Mouse (Mus musculus): Measurements from ENCODE around the gene Rab8b.
"Not testable (repeated sequence)": the region's sequence is repeated elsewhere in the genome, so short reads cannot be mapped to it uniquely, and the experiment has no call there.

Rab8b gene

DNA sequence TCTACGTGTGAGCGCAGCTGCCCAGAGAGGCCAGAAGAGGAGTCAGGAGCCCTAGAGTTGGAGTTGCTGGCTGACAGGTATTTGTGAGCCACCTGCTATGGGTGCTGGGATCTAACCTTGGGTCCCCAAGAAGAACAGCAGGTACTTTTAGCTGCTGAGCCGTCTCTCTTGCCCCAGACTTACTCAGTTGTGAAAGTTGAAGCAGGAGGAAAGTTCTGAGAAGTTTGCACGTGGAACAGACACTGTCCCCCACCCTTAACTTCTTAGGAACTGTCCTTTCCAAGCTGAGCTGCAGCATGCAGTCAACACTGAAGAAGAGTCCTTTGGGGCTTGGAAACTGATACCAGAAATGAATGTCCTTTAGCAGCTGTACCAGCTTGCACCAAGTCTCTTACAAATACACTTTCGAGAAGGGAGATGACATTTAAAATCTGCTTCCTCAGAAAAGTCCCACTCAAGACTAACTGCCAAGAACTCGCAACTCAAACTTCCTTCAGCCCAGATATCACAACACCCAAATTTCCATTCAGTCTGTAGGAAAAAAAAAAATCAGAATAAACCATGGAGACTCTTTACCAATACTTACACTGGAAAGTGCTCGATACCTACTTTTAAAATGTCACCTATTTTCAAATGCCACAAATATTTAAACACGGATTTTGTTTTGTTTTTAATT lies 2.1 kb downstream of the Rab8b start:
- DNase-seq: no peak

DNA sequence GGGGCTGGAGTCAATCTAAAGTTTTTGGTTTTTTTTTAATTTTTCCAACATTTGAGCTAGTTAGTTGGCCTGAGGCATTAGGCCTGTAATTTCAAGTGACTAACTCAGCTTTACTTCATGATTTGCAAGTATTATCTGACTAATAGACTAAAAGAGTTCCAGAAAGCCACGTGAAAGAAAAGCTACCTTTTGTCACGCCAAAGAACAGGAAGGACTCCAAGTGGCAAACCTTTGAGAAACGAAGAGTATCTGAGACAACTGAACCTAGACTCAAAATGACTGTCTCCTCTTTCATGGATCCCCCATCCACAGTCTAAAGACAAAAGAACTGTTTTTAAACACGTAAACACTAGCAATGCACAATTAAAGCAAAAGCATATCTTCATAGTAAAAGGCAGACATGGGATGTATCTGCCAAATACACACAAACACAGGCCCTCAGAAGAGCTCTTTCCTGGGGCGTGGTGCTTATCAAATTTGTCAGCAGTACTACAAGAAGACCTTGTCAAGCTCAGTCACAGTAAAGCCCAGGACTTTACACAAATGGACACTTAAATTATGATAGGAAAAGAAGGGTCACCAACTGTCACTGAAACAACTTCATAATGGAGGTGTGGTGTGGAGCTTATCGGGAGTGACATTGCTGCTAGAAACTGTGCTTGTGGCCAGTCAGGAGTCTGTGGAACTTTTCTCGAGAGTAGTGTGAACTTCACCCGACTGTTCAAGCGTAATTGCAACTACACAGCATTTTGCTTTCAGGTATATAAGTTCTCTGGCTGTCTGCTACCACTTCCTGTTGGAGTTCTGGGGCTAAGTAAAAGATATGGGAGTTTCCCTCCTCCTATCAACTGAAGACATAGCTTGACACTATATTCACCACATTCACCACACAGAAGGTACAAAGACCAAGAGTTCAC lies 3.4 kb downstream of the Rab8b start:
- DNase-seq: no peak

DNA sequence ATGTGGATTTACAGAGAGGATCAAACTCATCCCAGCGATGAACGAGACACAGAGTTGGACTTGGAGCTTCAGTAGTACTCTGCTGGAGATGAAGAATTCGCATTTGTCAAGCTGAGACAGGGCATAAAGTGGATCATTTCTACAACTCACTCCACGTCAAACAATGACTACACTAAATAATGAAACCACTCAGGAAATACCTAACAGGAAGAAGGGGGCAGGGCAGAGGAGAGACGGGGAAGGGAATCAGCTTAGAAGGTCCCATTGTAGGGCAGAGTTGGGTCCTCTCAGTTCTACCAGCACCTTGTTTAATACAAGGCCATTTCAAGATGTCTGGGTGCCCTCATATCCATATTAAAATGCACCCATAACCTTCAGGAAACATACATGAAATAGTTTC lies 4.1 kb downstream of the Rab8b start:
- DNase-seq: peak; percentile 37

DNA sequence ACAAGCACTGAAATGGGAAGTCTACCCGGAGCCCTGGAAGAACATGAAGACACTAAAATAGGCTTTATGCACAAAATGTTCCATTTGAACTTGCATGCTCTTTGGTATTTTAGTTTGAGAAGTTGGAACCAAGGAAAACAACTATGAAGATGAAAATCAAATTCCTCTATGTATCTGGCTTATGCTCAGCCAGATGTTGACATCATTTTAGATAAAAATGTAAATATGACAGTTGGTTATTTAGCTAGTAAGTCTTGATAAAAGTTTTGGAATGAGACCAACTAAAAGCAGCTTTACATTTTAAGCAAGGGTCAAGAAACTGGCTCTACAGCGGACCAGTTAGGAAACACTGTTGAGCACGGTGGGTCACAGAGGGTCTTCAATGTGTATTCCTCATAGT lies 4.9 kb downstream of the Rab8b start:
- no peak for DNase-seq

DNA sequence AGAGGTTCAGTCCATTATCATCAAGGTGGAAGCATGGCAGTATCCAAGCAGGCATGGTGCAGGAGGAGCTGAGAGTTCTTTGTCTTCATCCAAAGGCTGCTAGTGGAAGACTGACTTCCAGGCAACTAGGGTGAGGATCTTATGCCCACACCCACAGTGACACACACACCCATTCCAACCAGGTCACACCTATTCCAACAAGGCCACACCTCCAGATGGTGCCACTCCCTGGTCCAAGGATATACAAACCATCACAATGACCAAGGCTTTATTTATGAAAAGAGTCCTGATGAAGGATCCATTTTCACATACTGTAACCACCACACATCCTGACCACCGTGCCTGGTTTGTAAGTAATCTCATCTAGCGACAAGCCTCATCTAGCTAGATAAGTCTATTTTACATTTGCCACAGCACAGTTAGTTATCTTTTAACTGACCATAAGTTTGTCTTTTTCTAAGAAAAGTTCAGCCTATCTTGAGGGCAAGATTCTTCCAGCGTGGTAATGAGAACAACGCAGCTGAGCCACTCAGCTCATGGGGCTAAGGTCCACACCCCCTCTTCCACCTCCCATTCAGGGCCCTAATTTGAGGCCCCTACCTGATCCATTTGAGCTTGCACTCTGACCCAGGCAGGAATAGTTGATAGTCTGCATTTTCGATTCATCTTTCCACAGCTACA lies 6.1 kb downstream of the Rab8b start:
- DNase-seq: not testable (repeated sequence)

DNA sequence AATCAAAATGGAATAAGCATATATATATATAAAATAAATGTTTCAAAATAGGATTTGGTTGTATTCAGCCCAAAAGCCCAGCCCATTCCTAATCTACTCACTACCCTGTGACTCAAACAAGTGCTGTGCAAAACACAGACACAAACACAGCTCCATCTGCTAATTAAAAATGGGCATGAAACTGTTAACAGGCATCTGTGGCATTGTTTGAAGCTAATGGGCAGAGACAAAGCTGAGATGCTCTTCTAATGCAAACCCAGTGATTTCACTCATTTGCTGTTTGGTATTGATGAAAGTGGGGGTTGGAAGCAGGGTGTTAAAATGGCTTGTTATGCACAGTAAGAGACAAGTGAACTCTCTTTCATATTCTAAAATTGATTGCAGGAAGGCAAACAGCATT lies 7.2 kb downstream of the Rab8b start:
- DNase-seq: no peak

DNA sequence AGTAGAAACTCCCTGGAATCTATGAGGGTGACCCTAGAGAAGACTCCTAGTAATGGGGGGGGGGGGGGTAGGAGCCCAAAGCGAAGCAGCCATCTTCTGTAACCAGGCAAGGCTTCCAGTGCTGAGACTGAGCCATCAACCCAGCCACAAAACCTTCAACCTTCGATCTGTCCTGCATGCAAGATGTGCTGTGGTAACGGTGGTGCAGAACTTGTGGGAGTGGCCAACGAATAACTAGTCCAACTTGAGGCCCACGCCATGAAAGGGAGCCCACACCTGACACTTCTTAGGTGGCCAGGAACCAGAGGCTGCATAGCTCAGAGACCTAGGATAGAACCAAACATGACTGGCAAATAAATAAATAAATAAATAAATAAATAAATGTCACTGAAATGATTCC lies 8.8 kb downstream of the Rab8b start:
- no peak for DNase-seq

DNA sequence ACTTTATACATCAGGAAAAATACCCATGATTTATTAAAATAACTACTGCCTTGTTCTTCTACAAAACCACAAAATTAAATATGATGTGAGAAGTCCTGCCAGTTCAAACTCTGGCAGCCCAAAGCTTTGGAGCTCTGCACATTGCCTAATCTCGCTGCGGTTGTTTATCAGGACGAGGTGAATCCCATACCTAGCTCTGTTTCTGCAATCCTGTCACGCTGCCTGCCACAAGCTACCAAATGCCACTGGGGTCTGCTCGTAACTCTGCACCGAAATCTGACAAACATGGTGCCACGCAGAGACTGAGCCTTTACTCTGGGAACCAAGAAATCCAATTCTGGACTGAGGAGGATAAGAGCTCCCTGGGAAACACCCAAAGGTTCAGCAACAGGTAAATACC lies 9.6 kb downstream of the Rab8b start:
- no peak for DNase-seq

DNA sequence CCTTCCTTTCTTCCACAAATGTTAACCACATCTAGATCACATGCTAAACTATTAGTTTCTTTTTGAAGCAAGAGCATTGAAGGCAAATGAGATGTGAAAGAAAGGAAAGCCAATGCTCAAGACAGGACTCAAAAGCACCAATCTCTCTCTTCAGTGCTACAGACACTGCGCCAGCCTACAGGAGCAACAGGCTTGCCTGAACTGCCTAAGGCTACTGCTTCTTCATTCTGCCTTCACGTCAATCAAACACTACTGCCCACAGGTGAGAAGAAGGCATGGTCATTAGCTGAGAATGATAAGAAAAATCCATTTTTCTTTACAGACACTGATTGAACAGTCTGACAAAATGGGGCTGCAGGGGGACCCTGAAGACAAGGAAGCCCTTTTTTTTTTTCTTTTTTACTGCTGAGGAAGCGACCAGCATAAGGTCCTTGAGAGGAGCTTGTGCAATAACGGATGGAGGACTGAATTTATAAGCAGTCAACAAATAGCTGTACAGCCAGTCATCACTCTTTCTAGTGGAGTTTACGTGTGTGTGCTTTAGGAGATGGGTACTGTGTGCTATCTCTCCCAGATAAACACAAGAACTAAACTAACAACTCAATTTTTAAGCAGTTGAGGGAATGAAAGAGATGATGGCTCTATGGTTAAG lies 11.6 kb downstream of the Rab8b start:
- DNase-seq: no peak

DNA sequence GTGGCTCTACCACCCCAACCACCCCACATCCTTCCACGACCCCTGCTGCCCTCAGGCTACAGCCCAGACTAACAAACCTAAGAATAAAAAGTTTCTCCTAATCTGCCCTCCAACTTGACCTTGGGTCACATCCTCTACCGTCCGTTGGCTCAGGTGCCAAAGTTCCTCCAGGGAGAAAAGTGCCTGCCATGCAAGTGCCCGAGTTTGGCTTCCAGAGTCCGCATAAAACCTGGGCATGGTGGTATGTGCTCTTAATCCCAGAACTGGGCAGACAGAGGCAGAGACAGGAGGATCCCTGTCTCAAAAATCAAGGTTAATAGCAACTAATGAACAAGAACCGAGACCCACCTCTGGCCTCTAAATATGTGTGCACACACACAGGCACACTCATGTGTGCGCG lies 12.4 kb downstream of the Rab8b start:
- DNase-seq: no peak

DNA sequence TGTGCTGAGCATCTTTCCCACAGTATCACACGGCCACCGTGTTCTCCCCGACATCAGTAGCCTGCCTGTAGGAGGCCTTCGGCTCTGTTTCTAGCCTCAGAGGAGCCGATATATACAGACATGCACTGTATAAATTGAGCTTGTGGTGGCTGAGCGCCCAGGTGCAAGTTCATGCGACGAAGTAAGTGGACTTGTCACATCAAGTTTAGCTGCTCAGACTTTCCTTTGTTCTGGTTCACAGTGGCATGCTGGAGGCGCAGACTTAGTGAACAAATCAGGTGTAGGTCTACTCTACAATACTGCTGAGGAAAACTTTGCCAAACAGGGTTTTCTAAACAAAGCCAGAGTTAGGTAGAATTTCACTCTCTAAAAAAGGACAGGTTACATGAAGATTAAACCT lies 13.5 kb downstream of the Rab8b start:
- DNase-seq: peak; percentile 53

DNA sequence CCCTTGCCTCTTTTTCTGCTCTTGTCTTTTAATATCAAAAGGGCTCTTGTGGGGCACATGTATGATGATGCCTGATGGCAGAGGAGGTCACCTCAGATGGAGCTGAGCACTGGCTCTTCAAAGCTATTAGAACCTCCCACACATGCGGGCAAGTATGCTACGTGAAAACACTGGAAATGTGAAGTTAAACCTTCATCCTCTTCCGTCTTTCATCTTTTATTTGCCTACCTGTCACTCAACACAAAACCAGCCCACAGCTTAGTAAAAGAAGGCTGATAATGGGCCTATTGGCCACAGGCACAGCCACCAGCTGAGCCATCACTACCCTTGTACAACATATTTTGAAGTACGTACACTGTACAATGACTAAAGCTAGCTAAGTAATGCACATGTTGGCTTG lies 20.0 kb downstream of the Rab8b start:
- DNase-seq: no peak

DNA sequence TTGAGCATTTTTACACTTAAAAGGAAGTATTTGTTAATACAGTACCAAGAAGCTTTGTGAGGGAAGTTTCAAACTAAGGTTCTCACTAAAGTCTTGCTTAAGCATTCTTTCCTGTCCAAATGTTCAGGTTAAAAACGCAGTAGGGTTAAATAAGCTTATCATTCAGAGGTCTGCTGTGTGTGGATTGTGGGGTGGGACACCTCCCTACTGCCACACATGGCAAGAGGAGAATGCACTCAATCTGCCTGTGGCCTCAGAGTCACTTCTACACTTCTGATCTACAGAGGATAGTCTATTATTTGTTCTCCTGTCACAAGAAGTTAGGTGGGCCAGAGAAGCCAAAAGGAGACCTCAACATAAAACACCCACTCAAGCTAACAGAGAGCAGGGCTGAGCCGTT lies 20.4 kb downstream of the Rab8b start:
- DNase-seq: no peak

DNA sequence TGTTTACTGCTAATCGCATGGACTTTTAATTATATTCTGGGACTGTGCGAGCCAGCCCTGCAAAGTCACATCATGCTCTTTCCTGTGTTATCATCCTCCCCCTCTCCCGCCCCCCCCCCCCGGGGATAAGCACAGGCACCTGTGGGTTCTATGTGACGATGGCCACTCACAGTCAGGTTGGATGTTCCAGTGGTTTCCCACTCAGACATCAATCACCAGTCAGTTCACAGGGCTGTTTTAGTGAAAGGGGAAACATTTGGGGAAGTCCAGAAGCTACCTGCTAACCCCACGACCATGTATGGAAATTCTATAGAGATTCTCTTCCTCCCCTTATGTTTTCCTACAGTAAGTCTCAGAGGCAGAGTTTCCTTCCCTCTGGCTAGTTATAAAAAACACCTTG lies 21.6 kb downstream of the Rab8b start:
- no peak for DNase-seq

DNA sequence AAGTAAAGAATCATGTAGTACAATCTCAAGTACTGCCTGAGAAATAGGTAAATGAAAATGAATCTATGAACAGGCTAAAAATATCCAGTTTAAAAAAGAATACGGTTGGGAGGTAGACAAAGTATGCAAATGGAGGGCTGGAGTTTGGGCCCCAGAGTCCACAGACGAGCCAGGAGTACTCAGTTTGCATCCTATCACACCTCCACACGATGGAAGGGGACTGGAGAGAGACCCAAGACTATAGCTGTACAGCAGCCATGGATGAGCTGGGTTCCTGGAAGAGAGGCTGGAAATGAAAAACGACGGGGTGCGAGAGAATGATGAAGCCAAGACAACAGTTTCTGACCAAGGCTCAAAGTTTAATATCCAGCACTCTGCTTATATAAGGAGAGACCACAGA lies 22.5 kb downstream of the Rab8b start:
- DNase-seq: no peak

DNA sequence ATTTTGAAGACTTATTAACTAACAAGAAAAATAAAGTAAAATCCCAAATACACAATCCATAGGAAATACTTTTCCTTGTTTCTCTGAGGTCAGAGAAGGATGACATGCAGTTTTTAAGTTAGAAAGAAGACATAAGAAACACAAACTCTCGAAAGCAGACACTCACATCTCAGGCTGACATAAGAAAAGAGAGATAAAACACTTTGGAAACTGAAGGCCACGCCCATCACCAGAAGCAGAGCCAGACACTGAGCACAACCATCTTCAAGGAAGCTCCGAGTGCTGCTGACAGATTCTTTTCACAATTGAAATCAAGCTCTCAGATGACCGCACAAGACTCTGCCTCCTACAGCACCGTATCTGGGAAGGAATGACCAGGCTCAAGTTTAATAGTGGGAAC lies 23.5 kb downstream of the Rab8b start:
- DNase-seq: no peak

DNA sequence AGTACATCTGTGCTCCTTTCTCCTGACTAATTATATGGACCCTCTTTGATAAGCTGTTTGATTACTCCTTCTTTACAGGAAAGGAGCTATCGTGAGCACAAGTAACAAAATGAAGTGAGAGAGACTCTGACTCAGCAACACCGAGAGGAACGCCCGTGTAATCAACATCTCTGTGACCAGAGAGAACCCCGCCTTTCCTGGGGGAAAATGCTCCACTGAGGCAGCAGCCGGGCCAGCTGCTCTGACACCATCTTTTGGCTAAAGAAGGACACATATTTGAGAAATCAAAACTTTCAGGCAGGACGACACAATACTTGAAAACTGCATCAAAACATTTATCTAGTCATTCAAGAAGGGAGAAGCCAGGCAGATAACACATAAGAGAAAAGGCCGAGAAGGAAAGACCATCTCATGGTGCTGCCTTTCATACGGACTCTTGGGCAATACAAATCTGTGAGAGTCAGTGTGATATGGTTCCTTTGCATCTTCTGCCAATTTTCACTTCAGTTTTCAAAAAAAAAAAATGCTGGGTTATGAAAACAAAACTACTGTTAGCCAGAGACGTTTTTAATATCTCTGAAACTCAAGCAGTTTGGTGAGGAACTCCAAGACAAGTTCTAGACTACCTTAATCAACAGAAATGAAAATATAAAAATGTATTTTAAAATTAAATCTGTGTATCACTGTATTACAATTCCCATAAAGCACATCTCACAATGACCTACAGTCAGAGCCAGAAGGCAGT lies 24.3 kb downstream of the Rab8b start:
- DNase-seq: no peak

DNA sequence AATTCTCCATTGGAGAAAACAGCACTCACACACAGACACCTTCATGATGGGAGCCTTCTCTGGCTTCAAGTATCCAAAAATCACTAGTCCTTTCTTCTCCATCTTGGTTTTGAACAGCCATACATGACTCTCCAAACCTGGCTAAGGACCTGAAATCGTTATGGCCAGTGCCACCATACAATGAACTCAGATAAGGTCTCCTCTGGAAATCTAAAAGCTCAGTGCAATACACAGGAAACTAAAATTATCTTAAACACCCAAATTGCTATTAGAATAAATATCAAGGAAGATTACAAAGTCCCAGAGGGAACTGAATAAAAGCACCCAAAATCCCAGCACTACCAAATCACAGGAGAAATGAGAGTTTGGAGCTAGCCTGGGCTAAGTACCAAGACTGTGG lies 25.1 kb downstream of the Rab8b start:
- no peak for DNase-seq

DNA sequence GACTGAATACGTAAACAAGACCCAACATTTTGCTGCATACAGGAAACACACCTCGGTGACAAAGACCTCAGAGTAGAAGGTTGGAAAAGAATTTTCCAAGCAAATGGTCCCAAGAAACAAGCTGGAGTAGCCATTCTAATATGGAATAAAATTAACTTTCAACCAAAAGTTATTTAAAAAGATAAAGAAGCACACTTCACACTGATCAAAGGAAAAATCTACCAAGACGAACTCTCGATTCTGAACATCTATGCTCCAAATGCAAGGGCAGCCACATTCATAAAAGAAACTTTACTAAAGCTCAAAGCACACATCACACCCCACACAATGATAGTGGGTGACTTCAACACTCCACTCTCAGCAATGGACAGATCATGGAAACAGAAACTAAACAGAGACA lies 27.0 kb downstream of the Rab8b start:
- not testable (repeated sequence) for DNase-seq

DNA sequence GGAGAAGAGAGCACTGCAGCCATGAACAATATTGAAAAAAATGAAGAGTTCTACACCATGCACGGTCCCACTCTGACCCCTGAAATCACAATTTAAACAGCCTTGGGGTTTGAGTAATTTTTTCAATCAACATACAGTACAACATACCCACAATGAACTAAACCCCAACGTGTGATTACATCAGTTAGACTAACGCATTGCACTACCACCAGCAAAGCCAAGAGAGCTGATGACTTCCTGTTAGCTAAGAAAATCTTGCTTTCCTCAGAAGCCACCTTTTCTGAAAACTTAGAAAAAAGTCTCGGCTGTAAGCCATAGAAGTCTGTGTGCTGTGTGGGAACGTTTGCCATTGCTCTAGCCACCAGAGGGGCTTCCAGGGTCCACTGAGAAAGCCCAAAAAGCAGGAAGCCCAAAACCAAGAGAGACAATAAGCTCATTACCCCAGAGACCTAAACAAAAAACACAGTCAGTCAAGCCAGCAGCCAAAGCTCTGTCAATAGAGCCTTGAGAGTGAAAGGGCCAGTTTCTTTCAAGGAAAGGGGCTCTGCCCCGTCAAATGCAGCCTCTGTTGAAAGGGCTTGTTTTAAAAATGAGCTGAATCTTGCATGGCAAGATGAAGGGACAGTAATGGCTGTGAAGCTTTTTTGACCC lies 31.4 kb downstream of the Rab8b start:
- no peak for DNase-seq

DNA sequence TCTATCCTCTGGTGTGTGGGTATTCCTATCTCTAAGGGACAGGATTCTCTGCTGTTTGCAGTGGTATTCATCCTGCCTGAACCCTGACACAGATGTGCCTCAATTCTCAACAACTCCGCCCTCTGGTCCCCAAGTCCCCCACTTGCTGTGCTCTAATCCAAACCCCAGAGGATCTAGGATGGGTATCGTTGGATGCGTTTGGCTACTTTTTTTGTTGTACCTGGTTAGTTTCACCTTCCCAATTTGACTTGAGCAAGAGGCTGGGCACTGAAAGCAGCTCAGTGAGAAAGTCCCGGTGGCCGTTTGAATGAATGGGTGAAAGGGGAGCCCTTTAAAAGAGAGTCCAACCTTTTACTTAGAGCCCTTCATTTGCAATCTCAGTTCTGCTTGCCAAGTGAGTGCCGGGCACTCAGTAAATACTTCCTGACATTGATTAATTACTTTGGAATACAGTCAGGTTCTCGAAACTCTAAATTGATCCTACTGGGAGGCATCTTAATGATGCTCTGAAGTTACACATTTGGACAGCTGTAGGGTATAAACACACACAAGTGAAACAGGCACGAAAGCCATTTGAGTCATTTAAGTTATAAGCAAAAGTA lies 32.1 kb downstream of the Rab8b start:
- DNase-seq: no peak

DNA sequence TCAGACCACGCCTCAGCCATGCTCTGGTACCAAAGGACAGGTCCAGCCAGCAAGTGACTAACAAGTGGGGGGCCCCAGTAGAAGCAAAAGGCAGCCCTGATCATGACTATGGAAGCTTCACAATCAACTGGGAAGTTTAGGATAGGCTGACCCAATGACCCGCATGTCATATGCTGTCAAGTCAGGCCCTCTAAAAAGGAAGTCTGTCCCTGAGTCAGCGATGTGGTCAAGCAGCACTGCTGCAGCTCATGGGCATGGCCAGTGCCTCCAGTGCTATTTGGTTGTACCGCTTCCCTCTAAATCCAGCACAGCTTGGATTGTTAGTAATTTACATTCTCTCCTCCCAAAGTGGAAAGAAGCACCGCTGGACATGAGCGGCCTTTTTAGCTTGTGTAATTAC lies 32.7 kb downstream of the Rab8b start:
- DNase-seq: no peak
